Mouse (Mus musculus): ENCODE measurements around the gene Btbd2.

DNA sequence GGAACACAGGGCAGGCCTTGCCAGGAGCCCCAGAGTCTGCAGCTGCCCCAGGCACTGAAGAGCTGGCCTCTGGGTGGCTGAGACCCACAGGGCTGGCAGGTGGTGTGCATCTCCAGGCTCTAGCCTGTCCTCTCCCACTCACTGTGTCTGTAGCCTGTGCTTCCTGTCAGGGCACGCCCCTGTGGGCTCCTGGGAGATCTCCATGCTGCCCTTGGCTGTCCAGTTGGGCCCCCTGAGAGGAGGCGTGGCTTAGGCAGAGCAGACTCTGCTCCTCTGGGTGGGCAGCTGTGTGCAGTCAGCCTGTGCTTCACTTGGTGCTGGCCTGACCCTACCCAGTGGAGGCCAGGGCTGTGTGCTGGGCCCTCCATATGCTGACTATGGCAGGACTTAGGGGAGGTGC lies 29.2 kb downstream of the Btbd2 start:
- no peak for TF ChIP-seq CTCF (IDR thresholded peaks at IDR 0.05; ENCODE audit: low read depth)
- no peak for TF ChIP-seq EP300 (IDR thresholded peaks at IDR 0.05; ENCODE audit: low read depth)

Measured in liver, postnatal 0 days (tissue).